Mouse (Mus musculus): ENCODE measurements around the gene Cox19. TPM values are rescaled to one million over a fixed set of nuclear protein-coding genes. Genes with fewer than 3 reads are reported as not detected.

The Cox19 gene
- polyA plus RNA-seq, 1 experiment from 2014 or later = 123 TPM

- Histone ChIP-seq H3K36me3 (no peaks in the 10 kb centered on the region), H3K9me3 (replicated peaks) (no peaks in the 10 kb centered on the region), H3K4me1 (no peaks in the 10 kb centered on the region), H3K4me3 (no peak overlapping the region), H3K27me3 (ENCODE audit: low read depth, poor library complexity, severe bottlenecking) (no peaks in the 10 kb centered on the region), H3K27ac (replicated peaks) (no peak overlapping the region)
- 71% methylated on average over 6 of the region's 6 CpGs for whole genome bisulfite sequencing
- no peak for DNase-seq (ENCODE audit: low spot score)
Measured at GRCm38 (mm10) chr5:139291811-139292560, 59.2 kb downstream of the Cox19 start.

GRCm38 (mm10) chr5:139290467-139291259, 60.6 kb downstream of the Cox19 start:
- DNase-seq (ENCODE audit: low spot score) = no peak
- Histone ChIP-seq H3K36me3 (no peaks in the 10 kb centered on the region), H3K4me1 (peaks cover 11% of the 10 kb centered on the region), H3K27me3 (ENCODE audit: low read depth, poor library complexity, severe bottlenecking) (no peaks in the 10 kb centered on the region), H3K9me3 (replicated peaks) (no peaks in the 10 kb centered on the region), H3K4me3 (no peak overlapping the region), H3K27ac (replicated peaks) (no peak overlapping the region)
- WGBS = 85% methylated on average over 12 of the region's 12 CpGs

- H3K27me3 ChIP-seq (ENCODE audit: low read depth, poor library complexity, severe bottlenecking) = no peaks in the 10 kb centered on the region
- DNase-seq (ENCODE audit: low spot score) = no peak
- peaks cover 18% of the 10 kb centered on the region for H3K4me1 ChIP-seq
- H3K27ac ChIP-seq (replicated peaks) = no peak overlapping the region
- H3K4me3 ChIP-seq = no peak overlapping the region
- H3K9me3 ChIP-seq (replicated peaks) = no peaks in the 10 kb centered on the region
- H3K36me3 ChIP-seq = no peaks in the 10 kb centered on the region
- 80% methylated on average over 4 of the region's 4 CpGs for WGBS
Measured at GRCm38 (mm10) chr5:139288591-139288990, 62.6 kb downstream of the Cox19 start.

- H3K36me3 ChIP-seq = no peaks in the 10 kb centered on the region
- peaks cover 18% of the 10 kb centered on the region for H3K4me1 ChIP-seq
- no peak for DNase-seq (ENCODE audit: low spot score)
- H3K4me3 ChIP-seq = no peak overlapping the region
- no peaks in the 10 kb centered on the region for H3K27me3 ChIP-seq (ENCODE audit: low read depth, poor library complexity, severe bottlenecking)
- WGBS = 88% methylated on average over 4 of the region's 4 CpGs
- H3K27ac ChIP-seq (replicated peaks) = no peak overlapping the region
- H3K9me3 ChIP-seq (replicated peaks) = no peaks in the 10 kb centered on the region
Measured at GRCm38 (mm10) chr5:139287787-139288186, 63.4 kb downstream of the Cox19 start.

GRCm38 (mm10) chr5:139287099-139287498, 64.1 kb downstream of the Cox19 start:
- Histone ChIP-seq H3K9me3 (replicated peaks) (no peaks in the 10 kb centered on the region), H3K4me1 (peaks cover 18% of the 10 kb centered on the region), H3K36me3 (no peaks in the 10 kb centered on the region), H3K27me3 (ENCODE audit: low read depth, poor library complexity, severe bottlenecking) (no peaks in the 10 kb centered on the region), H3K27ac (replicated peaks) (no peak overlapping the region; the same call in 1 of the 2 replicates), H3K4me3 (no peak overlapping the region)
- 87% methylated on average over 5 of the region's 5 CpGs for WGBS
- no peak for DNase-seq (ENCODE audit: low spot score)

MicroRNAs encoded within 50 kb of the gene (microRNA counts, 519-probe panel; counts per million panel counts)
- microRNA mmu-miR-339-3p (not detected), microRNA mmu-miR-339-5p (not detected)

Small RNA genes within 50 kb of the gene (microRNA-seq; reads per million reads assigned to microRNA genes)
- 692 reads per million, percentile 73 among the genes with 10 or more reads in this experiment for gene Mir339

Other genes starting within 250 kb of the Cox19 start
- 9.4 and 21.6 TPM in 2 replicates for gene Prkar1b, start 201.4 kb downstream of the Cox19 start, polyA plus RNA-seq (2016; fragmentation: Nextera tagmentation; extraction: Ambion mirVana)
- 6.7 and 7.7 TPM in 2 replicates for gene Dnaaf5, start 201.2 kb downstream of the Cox19 start, polyA plus RNA-seq (2016; fragmentation: Nextera tagmentation; extraction: Ambion mirVana)
- gene Sun1, start 150.8 kb downstream of the Cox19 start, polyA plus RNA-seq (2016; fragmentation: Nextera tagmentation; extraction: Ambion mirVana) = 46.9 and 49.6 TPM in 2 replicates
- gene Get4, start 99.1 kb downstream of the Cox19 start, polyA plus RNA-seq (2016; fragmentation: Nextera tagmentation; extraction: Ambion mirVana) = 168 and 187 TPM in 2 replicates
- 0.37 and 0.53 TPM in 2 replicates for gene Adap1, start 25.8 kb downstream of the Cox19 start, polyA plus RNA-seq (2016; fragmentation: Nextera tagmentation; extraction: Ambion mirVana)
- gene Cyp2w1, start 1.2 kb upstream of the Cox19 start, polyA plus RNA-seq (2016; fragmentation: Nextera tagmentation; extraction: Ambion mirVana) = not detected in 2 replicates
- 1.7 and 2.0 TPM in 2 replicates for gene Gpr146, start 26.3 kb upstream of the Cox19 start, polyA plus RNA-seq (2016; fragmentation: Nextera tagmentation; extraction: Ambion mirVana)
- 0.32 and 0.39 TPM in 2 replicates for gene C130050O18Rik, start 53.9 kb upstream of the Cox19 start, polyA plus RNA-seq (2016; fragmentation: Nextera tagmentation; extraction: Ambion mirVana)
- 0.77 and 2.5 TPM in 2 replicates for gene Gper1, start 71.7 kb upstream of the Cox19 start, polyA plus RNA-seq (2016; fragmentation: Nextera tagmentation; extraction: Ambion mirVana)
- 56.6 and 64.7 TPM in 2 replicates for gene 3110082I17Rik, start 109.1 kb upstream of the Cox19 start, polyA plus RNA-seq (2016; fragmentation: Nextera tagmentation; extraction: Ambion mirVana)
- gene Zfand2a, start 133.1 kb upstream of the Cox19 start, polyA plus RNA-seq (2016; fragmentation: Nextera tagmentation; extraction: Ambion mirVana) = 9.1 and 12.2 TPM in 2 replicates
- gene Uncx, start 192.1 kb upstream of the Cox19 start, polyA plus RNA-seq (2016; fragmentation: Nextera tagmentation; extraction: Ambion mirVana) = 18.8 and 36.7 TPM in 2 replicates